Mouse (Mus musculus) ZHBTc4 (cell line): ENCODE measurements around the gene Ctdnep1.

Source experiments
- DNase-seq: peaks from one replicate; pipeline ENCODE4 v3.0.0-alpha.2; 2011; ENCODE audit warnings: low read depth, low spot score

Ctdnep1 gene

GRCm38 (mm10) chr11:70029130-70029801 lies 48.3 kb downstream of the Ctdnep1 start:
- peak; percentile 97 for DNase-seq

- no peak for DNase-seq
Observed at GRCm38 (mm10) chr11:70029829-70030550, 49.0 kb downstream of the Ctdnep1 start.

GRCm38 (mm10) chr11:70030651-70031320 lies 49.8 kb downstream of the Ctdnep1 start:
- DNase-seq, result no peak

- no peak for DNase-seq
Observed at GRCm38 (mm10) chr11:70031321-70031670, 50.3 kb downstream of the Ctdnep1 start.

DNA sequence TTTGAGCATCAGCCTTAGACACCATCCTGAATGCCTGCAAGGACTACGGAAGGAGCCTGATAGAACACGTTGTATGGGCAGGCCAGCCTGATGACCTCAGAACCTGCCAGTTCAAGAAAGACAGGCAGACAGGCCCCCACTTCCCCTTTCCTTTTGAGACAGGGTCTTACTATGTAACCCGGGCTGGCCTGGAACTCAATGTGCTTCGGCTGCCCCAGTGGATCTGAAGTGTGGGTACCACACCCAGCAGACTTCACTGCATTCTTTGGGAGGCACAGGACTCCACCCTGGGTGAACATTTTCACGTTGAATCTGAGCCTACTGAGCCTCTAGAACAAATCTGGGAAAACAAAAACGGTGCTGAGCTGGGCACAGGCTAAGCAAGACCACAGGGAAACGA lies 57.2 kb downstream of the Ctdnep1 start:
- no peak for DNase-seq

DNA sequence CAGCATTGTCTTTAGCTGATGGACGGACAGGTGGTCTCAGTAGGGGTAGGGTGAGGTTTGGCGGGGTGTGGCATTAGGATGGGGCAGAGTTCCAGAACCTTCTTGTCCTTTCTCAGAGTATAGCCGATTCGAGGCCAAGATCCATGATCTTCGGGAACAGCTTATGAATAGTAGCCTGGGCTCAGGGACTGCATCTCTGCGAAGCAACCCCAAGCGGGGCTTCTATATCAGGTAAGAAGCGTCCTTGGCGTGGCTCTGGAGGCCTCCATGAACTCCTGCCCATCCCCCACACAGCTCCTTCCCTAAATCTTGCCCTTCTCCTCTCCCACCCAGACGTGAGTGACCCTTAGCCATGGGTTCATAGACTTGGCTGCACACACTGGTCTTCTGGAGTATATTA lies 58.7 kb downstream of the Ctdnep1 start:
- DNase-seq, result no peak

DNA sequence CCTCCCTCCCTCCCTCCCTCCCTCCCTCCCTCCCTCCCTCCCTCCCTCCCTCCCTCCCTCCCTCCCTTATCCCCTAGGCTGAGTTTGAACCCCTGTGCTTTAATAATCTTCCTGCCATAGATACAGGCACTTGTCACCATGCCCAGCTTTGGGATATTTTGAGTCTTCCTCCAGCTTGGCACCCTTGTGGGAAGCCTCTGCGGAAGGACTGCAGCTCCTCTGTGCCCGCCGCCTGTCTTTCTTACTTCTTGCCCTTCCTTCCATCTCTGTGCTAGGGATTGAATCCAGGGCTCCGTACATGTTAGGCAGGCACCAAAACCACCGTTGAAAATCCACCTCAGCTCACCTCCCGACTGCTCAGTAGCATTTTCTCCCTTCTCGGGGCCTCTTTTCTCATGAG lies 59.2 kb downstream of the Ctdnep1 start:
- DNase-seq, result no peak
